Mouse (Mus musculus) C2C12 (cell line): ENCODE data around the gene Ccnt2.

Experiments
- CEBPB ChIP-seq: IDR thresholded peaks from one replicate; pipeline ENCODE4 v1.6.1; 2011; ENCODE audit warnings: low read depth, mild to moderate bottlenecking, control low read depth, moderate library complexity
- CTCF ChIP-seq: IDR thresholded peaks from one replicate; pipeline ENCODE4 v1.5.1; 2011; ENCODE audit not compliant: control insufficient read depth, insufficient read depth, insufficient read length
- MAX ChIP-seq: IDR thresholded peaks from one replicate; pipeline ENCODE4 v1.6.1; 2011; ENCODE audit warnings: mild to moderate bottlenecking, control low read depth
- MYOD1 ChIP-seq: IDR thresholded peaks from one replicate; pipeline ENCODE4 v1.6.1; 2011; ENCODE audit warnings: low read depth; ENCODE audit not compliant: control insufficient read depth, insufficient read length
- MYOG ChIP-seq: IDR thresholded peaks from one replicate; pipeline ENCODE4 v1.6.1; 2011; ENCODE audit not compliant: control insufficient read depth, insufficient read length; ENCODE audit errors: extremely low read depth
- USF1 ChIP-seq: IDR thresholded peaks from one replicate; pipeline ENCODE4 v1.6.1; 2011; ENCODE audit warnings: low read depth, mild to moderate bottlenecking, control low read depth, moderate library complexity

DNA sequence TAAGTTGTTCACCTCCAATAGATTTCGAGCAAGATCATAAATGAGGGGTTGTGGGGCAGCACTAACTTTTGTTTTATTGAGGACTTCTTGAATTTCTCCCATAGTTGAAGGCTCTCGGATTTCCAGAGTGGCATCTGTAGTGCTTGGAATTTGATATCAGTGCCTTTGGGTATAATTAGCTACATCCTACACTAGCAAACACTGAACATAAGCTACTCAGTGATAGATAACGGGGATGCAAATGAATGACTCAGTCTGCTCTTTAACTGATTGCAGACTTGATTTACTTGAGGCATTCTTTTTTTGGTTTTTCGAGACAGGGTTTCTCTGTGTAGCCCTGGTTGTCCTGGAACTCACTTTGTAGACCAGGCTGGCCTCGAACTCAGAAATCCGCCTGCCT, 15.0 kb downstream of the Ccnt2 start:
- no peak for TF ChIP-seq MAX
- no peak for TF ChIP-seq CTCF
- TF ChIP-seq USF1 = no peak
- no peak for TF ChIP-seq CEBPB
- no peak for TF ChIP-seq MYOG
- no peak for TF ChIP-seq MYOD1
